Mouse (Mus musculus): ENCODE measurements around the gene Rbfox3. TPM values are rescaled to one million over a fixed set of nuclear protein-coding genes. Genes with fewer than 3 reads are reported as not detected.

The Rbfox3 gene
- polyA plus RNA-seq, 1 experiment, result 0.19 TPM

DNA sequence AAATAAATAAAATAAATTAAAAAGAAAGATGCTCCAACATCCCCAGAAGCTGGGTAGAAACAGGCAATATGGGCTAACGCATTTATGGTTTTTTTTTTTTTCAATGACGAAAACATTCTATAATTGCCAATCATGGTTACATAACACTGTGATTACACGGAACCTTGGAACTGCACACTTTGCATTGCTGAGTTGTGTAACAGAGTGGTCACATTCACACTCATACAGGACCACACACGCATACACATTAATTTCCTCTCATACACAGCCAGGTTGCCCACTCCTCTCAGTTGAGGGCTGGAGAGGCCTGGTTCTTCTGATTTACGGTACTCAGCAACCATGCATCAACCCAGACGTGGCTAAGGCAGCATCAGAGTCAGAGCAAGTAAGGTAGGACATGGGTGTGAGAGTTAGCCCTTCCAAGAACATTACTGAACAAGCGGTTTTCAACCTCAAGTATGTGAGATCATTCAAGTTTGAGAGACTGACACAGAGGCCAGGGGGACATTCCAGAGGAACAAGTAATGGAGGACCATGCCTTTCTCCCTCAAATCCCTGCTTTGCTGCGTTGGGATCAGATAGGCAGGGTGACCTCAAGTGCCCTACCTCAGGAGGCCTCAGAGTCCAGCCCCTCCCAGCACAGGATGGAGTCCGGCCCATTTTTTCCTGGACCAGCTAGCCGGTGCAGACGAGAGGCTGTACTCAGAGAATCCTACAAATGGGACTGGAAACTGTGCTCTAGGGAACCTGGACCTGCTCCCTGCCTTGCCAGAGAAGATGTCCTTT, 457.3 kb downstream of the Rbfox3 start:
- no peaks in the 10 kb centered on the region for H3K27me3 ChIP-seq (ENCODE audit: control insufficient read depth, insufficient read depth, low read length)
- 59% methylated on average over 11 of the region's 11 CpGs for WGBS
- no peak for TF ChIP-seq CTCF (IDR thresholded peaks at IDR 0.05; ENCODE audit: extremely low read depth, insufficient read length, insufficient replicate concordance, low read depth, low read length)
- no peak for TF ChIP-seq POLR2A (IDR thresholded peaks at IDR 0.05; ENCODE audit: low read depth, low read length)
- no peak overlapping the region for H3K27ac ChIP-seq (ENCODE audit: insufficient read depth, low read depth, low read length)
- no peaks in the 10 kb centered on the region for H3K36me3 ChIP-seq (ENCODE audit: control insufficient read depth, insufficient read depth, low read length)
- H3K4me1 ChIP-seq (ENCODE audit: control insufficient read depth, insufficient read depth, insufficient read length, low read length), result peaks cover 8% of the 10 kb centered on the region
- no peak overlapping the region for H3K4me3 ChIP-seq (ENCODE audit: low read depth, low read length)

DNA sequence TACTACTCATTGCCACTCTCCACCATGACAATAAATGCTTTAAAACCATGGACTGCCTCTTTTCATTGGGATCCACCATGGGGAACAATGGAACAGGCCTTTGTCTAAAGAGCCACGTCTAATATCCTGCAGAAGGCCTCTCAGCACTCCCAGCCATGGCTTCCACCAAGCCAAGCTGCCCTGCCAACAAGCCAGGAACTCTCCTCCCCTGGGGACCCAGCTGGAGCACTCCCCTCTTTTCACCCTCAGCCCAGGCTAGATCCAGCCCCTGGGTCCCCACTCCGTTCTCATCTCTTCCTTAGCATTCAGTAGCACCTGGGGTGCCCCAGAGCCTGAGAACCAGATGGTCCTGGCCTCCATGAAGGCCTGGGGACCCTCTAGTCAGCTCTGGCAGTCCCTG, 458.4 kb downstream of the Rbfox3 start:
- no peaks in the 10 kb centered on the region for H3K27me3 ChIP-seq (ENCODE audit: control insufficient read depth, insufficient read depth, low read length)
- WGBS, result 89% methylated on average over 2 of the region's 2 CpGs
- peaks cover 6% of the 10 kb centered on the region for H3K4me1 ChIP-seq (ENCODE audit: control insufficient read depth, insufficient read depth, insufficient read length, low read length)
- TF ChIP-seq POLR2A (IDR thresholded peaks at IDR 0.05; ENCODE audit: low read depth, low read length) (no peak), CTCF (IDR thresholded peaks at IDR 0.05; ENCODE audit: extremely low read depth, insufficient read length, insufficient replicate concordance, low read depth, low read length) (no peak)
- no peak overlapping the region for H3K4me3 ChIP-seq (ENCODE audit: low read depth, low read length)
- H3K36me3 ChIP-seq (ENCODE audit: control insufficient read depth, insufficient read depth, low read length), result no peaks in the 10 kb centered on the region
- H3K27ac ChIP-seq (ENCODE audit: insufficient read depth, low read depth, low read length), result no peak overlapping the region

DNA sequence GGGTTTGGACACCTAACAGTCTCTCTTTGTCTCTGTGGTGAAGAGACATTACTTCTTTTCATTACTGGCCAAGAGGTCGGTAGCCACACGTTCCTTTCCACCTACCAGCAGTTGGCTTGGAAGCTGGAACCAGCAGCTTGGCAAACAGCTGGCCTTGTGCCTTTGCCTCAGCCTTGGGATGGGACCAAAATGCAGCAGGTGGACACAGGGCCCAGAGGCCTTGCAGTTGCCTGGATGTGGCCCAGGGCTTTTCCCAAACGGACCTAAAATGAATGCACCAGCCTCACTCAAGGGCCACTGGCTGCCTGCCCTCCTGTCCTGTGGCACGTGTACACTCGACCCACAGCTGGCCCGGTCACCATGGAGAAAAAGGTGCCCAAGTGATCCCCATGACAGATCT, 460.2 kb downstream of the Rbfox3 start:
- 47% methylated on average over 6 of the region's 6 CpGs for WGBS
- TF ChIP-seq CTCF (IDR thresholded peaks at IDR 0.05; ENCODE audit: extremely low read depth, insufficient read length, insufficient replicate concordance, low read depth, low read length) (no peak), POLR2A (IDR thresholded peaks at IDR 0.05; ENCODE audit: low read depth, low read length) (no peak)

DNA sequence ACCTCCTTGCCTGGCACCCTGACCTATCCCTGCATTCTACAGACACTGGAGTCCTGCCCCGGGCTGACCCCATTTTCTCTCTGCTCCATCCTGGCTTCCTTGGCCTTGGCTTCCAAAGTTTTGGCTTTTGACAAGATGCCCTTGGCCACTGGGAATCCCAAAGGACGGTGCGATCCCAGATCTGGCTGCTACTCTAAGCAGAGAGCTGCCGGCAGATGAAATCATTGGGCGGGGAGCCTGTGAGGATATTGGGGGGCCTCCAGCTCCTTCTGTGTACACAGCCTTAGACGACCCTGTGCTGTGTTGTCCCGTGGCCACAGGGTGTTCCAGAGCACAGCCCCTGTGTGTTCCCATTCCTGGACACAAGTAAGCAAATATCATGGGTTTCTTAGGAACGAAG, 463.0 kb downstream of the Rbfox3 start:
- H3K4me1 ChIP-seq (ENCODE audit: control insufficient read depth, insufficient read depth, insufficient read length, low read length), result peaks cover 2% of the 10 kb centered on the region
- TF ChIP-seq CTCF (IDR thresholded peaks at IDR 0.05; ENCODE audit: extremely low read depth, insufficient read length, insufficient replicate concordance, low read depth, low read length), result no peak
- no peak overlapping the region for H3K4me3 ChIP-seq (ENCODE audit: low read depth, low read length)
- no peaks in the 10 kb centered on the region for H3K27me3 ChIP-seq (ENCODE audit: control insufficient read depth, insufficient read depth, low read length)
- WGBS, result 75% methylated on average over 8 of the region's 8 CpGs
- H3K27ac ChIP-seq (ENCODE audit: insufficient read depth, low read depth, low read length), result no peak overlapping the region
- no peaks in the 10 kb centered on the region for H3K36me3 ChIP-seq (ENCODE audit: control insufficient read depth, insufficient read depth, low read length)

More for the DNA sequence above, 460.2 kb downstream of the Rbfox3 start:
- Histone ChIP-seq H3K4me1 (ENCODE audit: control insufficient read depth, insufficient read depth, insufficient read length, low read length) (peaks cover 2% of the 10 kb centered on the region), H3K27me3 (ENCODE audit: control insufficient read depth, insufficient read depth, low read length) (no peaks in the 10 kb centered on the region), H3K4me3 (ENCODE audit: low read depth, low read length) (no peak overlapping the region), H3K36me3 (ENCODE audit: control insufficient read depth, insufficient read depth, low read length) (no peaks in the 10 kb centered on the region), H3K27ac (ENCODE audit: insufficient read depth, low read depth, low read length) (no peak overlapping the region)

DNA sequence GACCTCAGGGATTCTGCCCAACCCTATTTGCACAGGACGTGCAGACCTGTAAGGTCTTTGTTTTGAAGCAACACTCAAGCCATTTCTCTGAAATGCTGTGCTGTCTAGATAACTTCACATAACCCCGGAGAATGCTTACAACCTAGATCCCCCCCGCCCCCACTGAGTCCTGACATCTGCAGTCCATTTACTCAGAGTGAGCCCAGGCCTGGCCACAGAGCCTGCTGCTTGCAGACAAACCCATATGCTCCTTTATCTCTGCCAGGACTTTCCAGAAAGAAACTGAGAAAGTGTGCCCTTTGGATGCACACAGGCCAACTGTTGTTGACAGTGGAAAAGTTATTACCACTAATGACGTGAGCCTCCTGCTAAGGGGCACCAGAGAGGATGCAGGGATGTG, 464.1 kb downstream of the Rbfox3 start:
- Histone ChIP-seq H3K27me3 (ENCODE audit: control insufficient read depth, insufficient read depth, low read length) (no peaks in the 10 kb centered on the region), H3K4me1 (ENCODE audit: control insufficient read depth, insufficient read depth, insufficient read length, low read length) (peaks cover 8% of the 10 kb centered on the region), H3K36me3 (ENCODE audit: control insufficient read depth, insufficient read depth, low read length) (no peaks in the 10 kb centered on the region), H3K27ac (ENCODE audit: insufficient read depth, low read depth, low read length) (no peak overlapping the region), H3K4me3 (ENCODE audit: low read depth, low read length) (no peak overlapping the region)
- 66% methylated on average over 4 of the region's 4 CpGs for WGBS
- TF ChIP-seq CTCF (IDR thresholded peaks at IDR 0.05; ENCODE audit: extremely low read depth, insufficient read length, insufficient replicate concordance, low read depth, low read length), result no peak
- no peak for TF ChIP-seq POLR2A (IDR thresholded peaks at IDR 0.05; ENCODE audit: low read depth, low read length)

DNA sequence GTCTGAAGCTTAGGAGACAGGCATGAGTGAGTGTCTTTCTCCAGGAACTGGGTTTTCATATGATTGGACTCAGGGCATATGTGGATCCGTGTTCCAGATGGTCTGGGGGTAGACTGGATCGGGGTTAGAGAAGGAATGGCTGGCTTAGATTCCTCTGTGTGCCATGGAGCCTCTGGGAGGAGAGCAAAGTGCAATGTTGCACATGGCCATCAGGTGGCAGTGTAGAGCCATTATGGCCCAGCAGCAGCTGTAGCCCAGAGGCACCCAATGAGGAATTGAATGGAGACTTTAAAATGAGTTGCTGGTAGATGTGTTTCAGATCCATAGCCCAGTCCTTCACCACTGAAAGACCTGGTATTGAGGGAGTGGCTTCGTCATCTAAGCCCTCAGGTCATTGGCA, 465.6 kb downstream of the Rbfox3 start:
- no peaks in the 10 kb centered on the region for H3K27me3 ChIP-seq (ENCODE audit: control insufficient read depth, insufficient read depth, low read length)
- H3K36me3 ChIP-seq (ENCODE audit: control insufficient read depth, insufficient read depth, low read length), result no peaks in the 10 kb centered on the region
- WGBS, result 4% methylated on average over 3 of the region's 3 CpGs
- H3K4me1 ChIP-seq (ENCODE audit: control insufficient read depth, insufficient read depth, insufficient read length, low read length), result peaks cover 7% of the 10 kb centered on the region
- H3K27ac ChIP-seq (ENCODE audit: insufficient read depth, low read depth, low read length), result no peak overlapping the region
- TF ChIP-seq POLR2A (IDR thresholded peaks at IDR 0.05; ENCODE audit: low read depth, low read length), result no peak
- peak; percentile 96 for TF ChIP-seq CTCF (IDR thresholded peaks at IDR 0.05; ENCODE audit: extremely low read depth, insufficient read length, insufficient replicate concordance, low read depth, low read length)
- no peak overlapping the region for H3K4me3 ChIP-seq (ENCODE audit: low read depth, low read length)

DNA sequence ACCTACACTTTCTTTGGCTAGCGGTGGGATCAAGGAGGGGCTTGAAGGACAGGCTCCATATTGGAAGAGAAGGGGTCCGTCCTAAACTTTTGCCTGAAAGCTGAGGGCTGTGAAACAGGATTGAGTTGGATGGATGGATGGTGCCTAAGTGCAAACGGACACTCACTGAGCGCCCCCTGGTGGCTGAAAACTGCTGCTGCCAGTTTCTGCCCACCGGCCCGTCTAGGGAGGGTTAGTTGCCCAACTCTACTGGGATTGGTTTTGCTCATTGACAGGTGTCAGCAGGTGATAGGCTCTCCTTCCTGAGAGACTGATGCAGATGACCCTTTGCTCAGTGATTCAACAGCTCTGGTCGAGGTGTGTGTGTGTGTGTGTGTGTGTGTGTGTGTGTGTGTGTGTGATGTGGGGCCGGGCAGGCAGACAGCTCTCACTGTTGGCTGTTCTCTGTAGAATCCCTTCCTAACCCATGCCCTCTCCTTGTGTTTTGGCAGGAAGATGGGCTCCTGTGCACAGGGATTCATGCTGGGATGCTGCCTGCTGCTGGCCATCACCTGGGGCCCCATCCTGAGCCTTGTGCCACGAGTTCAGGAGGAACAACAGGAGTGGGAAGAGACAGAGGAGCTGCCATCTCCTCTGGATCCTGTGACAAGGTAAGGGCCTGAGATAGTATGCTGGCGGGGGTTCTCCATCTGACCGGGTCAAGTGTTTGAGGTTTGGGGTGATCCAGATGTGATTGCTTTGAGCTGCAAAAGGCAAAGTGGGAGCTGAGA, 468.0 kb downstream of the Rbfox3 start:
- H3K4me1 ChIP-seq (ENCODE audit: control insufficient read depth, insufficient read depth, insufficient read length, low read length), result peaks cover 10% of the 10 kb centered on the region
- TF ChIP-seq POLR2A (IDR thresholded peaks at IDR 0.05; ENCODE audit: low read depth, low read length) (no peak), CTCF (IDR thresholded peaks at IDR 0.05; ENCODE audit: extremely low read depth, insufficient read length, insufficient replicate concordance, low read depth, low read length) (peak; percentile 96)
- H3K4me3 ChIP-seq (ENCODE audit: low read depth, low read length), result no peak overlapping the region
- no peaks in the 10 kb centered on the region for H3K27me3 ChIP-seq (ENCODE audit: control insufficient read depth, insufficient read depth, low read length)
- WGBS, result 31% methylated on average over 11 of the region's 11 CpGs
- no peaks in the 10 kb centered on the region for H3K36me3 ChIP-seq (ENCODE audit: control insufficient read depth, insufficient read depth, low read length)
- no peak overlapping the region for H3K27ac ChIP-seq (ENCODE audit: insufficient read depth, low read depth, low read length)

Measured in small intestine, adult 2 months (tissue).